Mouse (Mus musculus) cerebellum, adult 18-20 months (tissue): ENCODE data around the gene Cpxm1.

ENCODE experiments used
- DNase-seq, 2 experiments: peaks; one replicate each; pipeline ENCODE4 v3.0.0; 2021

Gene Cpxm1

GRCm38 (mm10) chr2:130397186-130397985, at the start of gene Cpxm1:
TSS of gene Cpxm1 (minus strand) at chr2:130397574.
- DNase-seq: peak in 1 of 2 experiments; percentile 26

GRCm38 (mm10) chr2:130442162-130442561, 44.8 kb upstream of the Cpxm1 start:
- no peak for DNase-seq

GRCm38 (mm10) chr2:130439840-130440480, 42.6 kb upstream of the Cpxm1 start:
- DNase-seq: peak in 1 of 2 experiments; percentile 15

GRCm38 (mm10) chr2:130438861-130439260, 41.5 kb upstream of the Cpxm1 start:
- no peak for DNase-seq

GRCm38 (mm10) chr2:130436769-130437168, 39.4 kb upstream of the Cpxm1 start:
- no peak for DNase-seq

GRCm38 (mm10) chr2:130433152-130433551, 35.8 kb upstream of the Cpxm1 start:
- DNase-seq: peak; percentile 59 to 68

GRCm38 (mm10) chr2:130432157-130432556, 34.8 kb upstream of the Cpxm1 start:
- no peak for DNase-seq

- no peak for DNase-seq
Observed at GRCm38 (mm10) chr2:130430484-130430883, 33.1 kb upstream of the Cpxm1 start.

- DNase-seq: no peak
Observed at GRCm38 (mm10) chr2:130429851-130430250, 32.5 kb upstream of the Cpxm1 start.

GRCm38 (mm10) chr2:130425112-130425511, 27.7 kb upstream of the Cpxm1 start:
- DNase-seq: peak in 1 of 2 experiments; percentile 20

GRCm38 (mm10) chr2:130424126-130424853, 26.9 kb upstream of the Cpxm1 start, which contains the start of the genes Vps16 and Pced1a:
TSS of gene Vps16 (plus strand) at chr2:130424339.
TSS of gene Pced1a (minus strand) at chr2:130424701.
- peak; percentile 94 to 95 for DNase-seq

GRCm38 (mm10) chr2:130423397-130424125, 26.2 kb upstream of the Cpxm1 start:
- DNase-seq: peak; percentile 76 to 87

GRCm38 (mm10) chr2:130421781-130422620, 24.6 kb upstream of the Cpxm1 start:
- DNase-seq: no peak

- no peak for DNase-seq
Observed at GRCm38 (mm10) chr2:130414094-130414856, 16.9 kb upstream of the Cpxm1 start.

- no peak for DNase-seq
Observed at GRCm38 (mm10) chr2:130412775-130413174, 15.4 kb upstream of the Cpxm1 start.

GRCm38 (mm10) chr2:130411558-130412495, 14.5 kb upstream of the Cpxm1 start:
- peak; percentile 85 to 87 for DNase-seq

GRCm38 (mm10) chr2:130408194-130408593, 10.8 kb upstream of the Cpxm1 start:
- DNase-seq: no peak

GRCm38 (mm10) chr2:130406178-130406577, 8.8 kb upstream of the Cpxm1 start, which contains the start of gene Tmem239:
TSS of gene Tmem239 (plus strand) at chr2:130406478.
- DNase-seq: no peak

GRCm38 (mm10) chr2:130404939-130405338, 7.6 kb upstream of the Cpxm1 start, which contains the start of the genes Gm28372 and 1700020A23Rik:
TSS of gene Gm28372 (plus strand) at chr2:130405239.
TSS of gene 1700020A23Rik (plus strand) at chr2:130405259.
- no peak for DNase-seq
